Mouse (Mus musculus): ENCODE data around the gene Sorcs2. TPM values are rescaled to one million over a fixed set of nuclear protein-coding genes. Genes with fewer than 3 reads are reported as not detected.

Sorcs2 gene
- 0.57 and 0.61 TPM in 2 replicates for polyA plus RNA-seq (2012; rRNA removed)

GRCm38 (mm10) chr5:36397837-36398282 is at the start of gene Sorcs2:
Sorcs2 (minus strand) TSS chr5:36398139.

GRCm38 (mm10) chr5:36203916-36204315 is 194.0 kb downstream of the Sorcs2 start, which contains the start of gene Psapl1:
Psapl1 (plus strand) TSS chr5:36204021.

Other genes with a start within 250 kb of the Sorcs2 start
- not detected in 2 replicates for gene Psapl1, start 194.1 kb downstream of the Sorcs2 start, polyA plus RNA-seq (2012; rRNA removed)
- 25.5 and 25.8 TPM in 2 replicates for gene Grpel1, start 66.9 kb upstream of the Sorcs2 start, polyA plus RNA-seq (2012; rRNA removed)
- 4.4 and 4.7 TPM in 2 replicates for gene Tada2b, start 86.1 kb upstream of the Sorcs2 start, polyA plus RNA-seq (2012; rRNA removed)
- 0.07 and 0.10 TPM in 2 replicates for gene Ccdc96, start 86.4 kb upstream of the Sorcs2 start, polyA plus RNA-seq (2012; rRNA removed)
- gene Tbc1d14, start 195.1 kb upstream of the Sorcs2 start, polyA plus RNA-seq (2012; rRNA removed): 8.1 and 9.1 TPM in 2 replicates

All from liver, embryonic 18 days (tissue).